Mouse (Mus musculus) gastrocnemius, adult 2 months (tissue): ENCODE measurements around the gene Syne2. TPM values are rescaled to one million over a fixed set of nuclear protein-coding genes. Genes with fewer than 3 reads are reported as not detected.
A peak's percentile ranks its signal among the peaks of the same experiment; 100 is the strongest.

Experiments
- DNase-seq: peaks from one replicate; pipeline ENCODE4 v3.0.0; 2022
- H3K27ac ChIP-seq: fragments of 200-600 bp; 2 replicates; pipeline ENCODE4 v1.8.1; 2022; ENCODE audit warnings: mild to moderate bottlenecking
- H3K4me3 ChIP-seq: fragments of 200-600 bp; 2 replicates; pipeline ENCODE4 v1.8.1; 2022; ENCODE audit warnings: mild to moderate bottlenecking, moderate library complexity
- CTCF ChIP-seq: fragments of 200-600 bp; IDR thresholded peaks from 2 replicates; pipeline ENCODE4 v1.8.1; 2022; ENCODE audit warnings: antibody characterized with exemption, mild to moderate bottlenecking, moderate library complexity
- intact Hi-C: fragments of 180-260 bp; cut with DNase I; formaldehyde crosslinking; loops from one replicate; pipeline ENCODE4 v1.15.1; 2025
- total RNA-seq, 2 experiments: library from RNA; stranded (reverse); gene quantifications; 2 replicates each; pipeline ENCODE4 v1.2.3; 2021

Syne2 gene
- total RNA-seq, 2 experiments from 2014 or later, result 15.0 to 15.5 TPM

DNA sequence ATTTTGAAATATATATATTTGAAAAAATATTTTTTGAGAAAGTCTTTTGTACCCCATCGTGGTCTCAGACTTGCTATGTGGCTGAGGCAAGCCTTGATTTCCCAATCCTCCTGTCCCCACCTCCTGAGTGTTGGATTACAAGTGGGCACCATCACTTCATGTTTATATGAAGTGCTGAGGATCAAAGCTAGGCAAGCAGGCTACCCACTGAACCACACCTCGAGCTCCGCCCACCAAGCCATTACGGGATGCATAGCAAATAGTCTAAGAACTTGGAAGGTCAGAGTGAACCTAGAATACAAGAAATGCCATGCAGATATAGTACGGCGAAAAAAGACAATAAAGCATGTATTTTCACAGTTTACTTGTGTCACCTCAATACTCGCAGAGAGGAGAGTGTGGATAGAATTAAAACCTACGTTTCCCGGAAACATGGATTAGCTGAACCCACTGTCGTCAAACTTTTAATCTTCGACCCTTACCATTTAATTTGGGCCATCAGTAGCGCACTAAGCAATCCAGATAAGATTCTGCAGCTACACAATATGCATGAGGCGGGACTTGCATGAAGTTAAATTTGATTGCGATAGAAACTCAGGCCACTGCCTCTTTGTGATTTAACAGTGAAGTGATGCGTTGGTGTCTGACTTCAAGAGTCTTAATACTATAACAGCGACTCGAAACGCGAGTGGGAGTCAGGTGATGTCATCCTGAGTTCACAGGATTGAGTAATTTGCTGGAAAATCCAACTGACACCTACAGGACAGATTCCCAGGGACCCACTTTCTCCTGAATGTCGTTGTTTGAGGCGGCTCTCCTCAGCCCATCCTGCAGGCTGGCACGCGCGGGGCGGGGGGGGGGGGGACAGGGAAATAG, 715 bp upstream of the Syne2 start:
- Histone ChIP-seq H3K27ac (peak overlapping the region; percentile 92), H3K4me3 (peak overlapping the region; percentile 96)
- DNase-seq, result no peak
- no peak for TF ChIP-seq CTCF
- intact Hi-C loops, result loop anchor here (5.0 kb wide), 1 partner anchor 35 kb away; no protein-coding TSS in a partner anchor

DNA sequence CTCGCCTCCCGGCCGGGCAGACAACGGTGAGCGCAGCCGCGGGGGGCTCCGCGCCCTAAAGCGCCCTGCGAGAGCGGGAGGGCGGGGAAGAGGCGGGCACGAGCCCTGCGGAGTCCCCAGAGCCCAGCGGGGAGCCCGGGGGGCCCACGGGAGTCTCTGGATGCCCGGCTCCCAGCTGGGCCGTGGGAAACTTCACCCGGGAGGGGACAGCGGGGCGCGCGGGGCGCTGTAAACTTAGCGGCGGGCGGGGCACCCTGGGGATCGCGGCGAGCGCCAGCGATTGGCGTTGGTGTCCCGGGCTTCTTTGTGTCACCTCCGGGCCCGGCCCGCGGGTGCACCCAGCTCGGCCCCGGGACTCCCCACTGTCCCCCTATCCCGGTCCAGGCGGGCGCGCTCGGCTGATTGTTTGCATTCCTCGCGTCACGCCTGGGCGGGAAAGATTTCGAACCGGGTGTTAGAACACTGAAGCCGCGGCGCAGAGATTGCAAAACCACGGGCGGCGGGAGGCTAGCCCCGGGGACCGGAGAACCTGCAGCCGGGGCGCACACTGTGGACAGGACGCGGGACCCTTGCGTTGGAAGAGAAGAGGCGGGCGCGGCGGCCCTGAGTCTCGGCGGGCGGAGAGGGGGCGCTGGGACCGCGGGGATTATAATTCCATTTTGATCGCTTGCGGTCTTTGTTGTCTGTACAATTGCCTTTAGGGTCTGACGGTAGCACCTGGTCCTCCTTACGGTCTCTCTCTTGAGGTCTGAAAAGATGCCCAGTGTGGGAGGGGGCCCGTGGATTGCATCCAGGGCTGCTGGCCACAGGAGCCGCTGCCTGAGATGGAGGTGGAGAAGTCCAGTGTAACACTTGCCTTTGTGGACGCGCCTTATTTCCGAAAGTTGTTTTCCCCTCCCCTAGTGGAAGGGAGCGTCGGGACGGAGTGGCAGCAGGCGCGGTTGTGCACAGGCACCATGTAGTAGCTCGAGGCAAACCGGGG, 810 bp downstream of the Syne2 start:
- DNase-seq, result peak; percentile 77
- peak overlapping the region; percentile 92 for H3K27ac ChIP-seq
- intact Hi-C loops, result loop anchor here (5.0 kb wide), 1 partner anchor 34 kb away; no protein-coding TSS in a partner anchor
- peak; percentile 32 for TF ChIP-seq CTCF
- H3K4me3 ChIP-seq, result peak overlapping the region; percentile 96

DNA sequence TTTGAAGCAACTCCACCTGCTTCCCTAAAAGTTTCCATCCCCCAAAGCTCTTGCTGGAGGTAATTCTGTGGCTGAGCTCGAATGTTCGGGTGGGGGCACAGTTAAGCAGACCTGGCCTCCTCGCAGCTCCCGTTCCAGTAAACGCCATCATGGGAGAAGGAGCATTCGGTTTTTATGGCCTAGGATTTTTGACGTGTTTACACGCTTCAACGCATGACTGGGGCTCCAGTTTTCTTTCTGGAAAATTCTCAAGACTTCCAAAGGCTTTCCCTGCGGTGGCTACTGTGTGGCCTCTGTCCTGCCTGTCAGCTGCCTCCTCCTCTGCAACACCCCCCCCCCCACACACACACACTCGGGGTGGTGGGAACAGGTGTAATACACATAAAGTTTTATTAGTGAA, 1.5 kb downstream of the Syne2 start:
- DNase-seq, result no peak
- peak overlapping the region; percentile 96 for H3K4me3 ChIP-seq
- intact Hi-C loops, result loop anchor here (5.0 kb wide), 1 partner anchor 33 kb away; no protein-coding TSS in a partner anchor
- TF ChIP-seq CTCF, result no peak
- peak overlapping the region; percentile 92; the same call in 1 of the 2 replicates for H3K27ac ChIP-seq

- no peak overlapping the region for H3K4me3 ChIP-seq
Observed at GRCm38 (mm10) chr12:75820216-75820615, 2.3 kb downstream of the Syne2 start.

GRCm38 (mm10) chr12:75822122-75822521, 4.2 kb downstream of the Syne2 start:
- intact Hi-C loops, result no loop called here
- Histone ChIP-seq H3K27ac (no peak overlapping the region), H3K4me3 (no peak overlapping the region)
- no peak for TF ChIP-seq CTCF
- no peak for DNase-seq

More at GRCm38 (mm10) chr12:75820216-75820615, 2.3 kb downstream of the Syne2 start:
- H3K27ac ChIP-seq, result no peak overlapping the region
- no peak for TF ChIP-seq CTCF
- no peak for DNase-seq
- intact Hi-C loops, result no loop called here

GRCm38 (mm10) chr12:75823475-75823874, 5.5 kb downstream of the Syne2 start:
- no peak overlapping the region for H3K4me3 ChIP-seq
- no peak for DNase-seq
- TF ChIP-seq CTCF, result no peak
- H3K27ac ChIP-seq, result no peak overlapping the region
- intact Hi-C loops, result no loop called here

GRCm38 (mm10) chr12:75825458-75825857, 7.5 kb downstream of the Syne2 start:
- TF ChIP-seq CTCF, result no peak
- intact Hi-C loops, result no loop called here
- H3K27ac ChIP-seq, result no peak overlapping the region
- no peak overlapping the region for H3K4me3 ChIP-seq
- no peak for DNase-seq

- no peak for TF ChIP-seq CTCF
- no peak for DNase-seq
- Histone ChIP-seq H3K27ac (0 out of 2 replicates have a peak overlapping the region, but pooled peaks have one; percentile 28), H3K4me3 (peak overlapping the region; percentile 52)
- intact Hi-C loops, result no loop called here
Observed at GRCm38 (mm10) chr12:75826699-75827353, 8.9 kb downstream of the Syne2 start.

- no peak for DNase-seq
- no peak overlapping the region for H3K27ac ChIP-seq
- intact Hi-C loops, result no loop called here
- peak overlapping the region; percentile 52 for H3K4me3 ChIP-seq
- TF ChIP-seq CTCF, result no peak
Observed at GRCm38 (mm10) chr12:75827751-75828150, 9.8 kb downstream of the Syne2 start.

- no peak for DNase-seq
- no peak overlapping the region for H3K27ac ChIP-seq
- intact Hi-C loops, result no loop called here
- no peak overlapping the region for H3K4me3 ChIP-seq
- no peak for TF ChIP-seq CTCF
Observed at GRCm38 (mm10) chr12:75829616-75830015, 11.7 kb downstream of the Syne2 start.

- intact Hi-C loops, result no loop called here
- DNase-seq, result no peak
- Histone ChIP-seq H3K4me3 (peak overlapping the region; percentile 19; the same call in 1 of the 2 replicates), H3K27ac (no peak overlapping the region)
- TF ChIP-seq CTCF, result no peak
Observed at GRCm38 (mm10) chr12:75833149-75833959, 15.4 kb downstream of the Syne2 start.
